Mouse (Mus musculus): Measurements from ENCODE around the gene Adh7.
A peak's percentile ranks its signal among the peaks of the same experiment; 100 is the strongest.

DNA sequence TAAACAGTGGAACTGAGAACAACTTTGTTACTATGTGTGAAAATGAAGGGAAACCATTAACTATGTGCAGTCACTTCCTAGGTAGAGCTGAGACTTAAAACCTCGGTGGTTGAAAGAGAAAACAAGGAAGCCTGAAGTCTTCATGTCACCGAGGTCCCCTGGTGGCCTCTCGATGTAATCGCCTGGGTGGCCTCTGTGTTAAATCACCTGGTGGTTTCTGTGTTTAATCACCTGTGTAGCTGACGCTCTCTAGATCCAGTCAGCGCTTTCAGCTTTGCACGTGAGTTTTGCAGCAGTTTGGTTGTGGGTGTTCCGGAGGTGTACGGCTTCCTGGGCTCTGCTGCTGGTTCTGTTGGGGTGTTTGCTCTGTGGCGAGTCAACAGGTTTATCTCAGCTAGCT is 44.3 kb upstream of the Adh7 start:
- TF ChIP-seq JUND (conservative IDR thresholded peaks at IDR 0.05; ENCODE audit: low read depth, low read length) (no peak), TBP (conservative IDR thresholded peaks at IDR 0.05; ENCODE audit: low read depth, low read length) (no peak), CTCF (conservative IDR thresholded peaks at IDR 0.05 in 1 of 2, IDR thresholded peaks at IDR 0.05 in 1 of 2; ENCODE audit: low read depth in 2 of 2, low read length in 2 of 2) (peak; percentile 60 to 71; a peak in 3 of 4 replicates), SMC3 (IDR thresholded peaks at IDR 0.05; ENCODE audit: low read depth, low read length) (peak; percentile 60), EP300 (IDR thresholded peaks at IDR 0.05; ENCODE audit: low read length) (no peak), MAFK (IDR thresholded peaks at IDR 0.05; ENCODE audit: insufficient replicate concordance, low read length) (no peak), E2F4 (IDR thresholded peaks at IDR 0.05; ENCODE audit: insufficient replicate concordance, low read depth, low read length) (no peak), SIN3A (IDR thresholded peaks at IDR 0.05; ENCODE audit: low read length) (no peak), POLR2A (IDR thresholded peaks at IDR 0.05; ENCODE audit: low read depth, low read length) (no peak), ZNF384 (IDR thresholded peaks at IDR 0.05; ENCODE audit: low read depth, low read length) (no peak), CHD1 (IDR thresholded peaks at IDR 0.05; ENCODE audit: low read depth, low read length) (no peak), NELFE (IDR thresholded peaks at IDR 0.05; ENCODE audit: low read depth, low read length) (no peak)
